Comparison of ENCODE assay signal across 24 mouse cellular contexts in the genomic region with DNA sequence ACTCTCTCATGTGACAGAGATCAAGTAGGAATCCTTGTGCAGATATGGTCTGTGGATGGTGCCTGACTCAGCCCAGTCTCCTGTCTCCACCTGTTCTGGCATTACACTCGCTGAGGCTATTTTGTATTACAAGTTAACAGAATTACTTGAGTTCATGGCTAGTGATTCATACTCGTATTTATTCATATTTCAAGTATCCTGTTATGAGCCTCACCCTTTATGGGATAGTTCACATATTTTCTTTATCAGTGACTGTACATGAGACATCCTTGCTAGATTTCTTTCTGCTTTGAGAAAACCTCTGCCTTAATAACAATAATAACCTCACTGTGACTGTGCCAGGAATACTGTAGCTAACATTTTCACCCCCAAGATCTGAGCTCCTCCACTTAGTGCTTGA.
DNase-seq lines count a peak whose midpoint lies in the region; ATAC-seq and TF ChIP-seq lines count a peak whose summit lies in the region.
"Had no signal": no experiment of that assay in that cellular context is flagged by ENCODE, and none has a peak within 500 bp of the region (broad histone marks: within the 10 kb centered on the region; RNA-seq: fewer than 3 reads in every experiment).

No protein-coding gene starts in this region.

- no peak for TF ChIP-seq POLR2A in embryonic fibroblast, embryonic 13.5 days (IDR thresholded peaks at IDR 0.05; ENCODE audit: low read depth, low read length)

- H3K9ac ChIP-seq in kidney, embryonic 15.5 days = no peak overlapping the region
- no peak overlapping the region for H3K9ac ChIP-seq in midbrain, embryonic 16.5 days (ENCODE audit: low read depth, low read length)
- H3K9ac ChIP-seq: forebrain, embryonic 15.5 days; heart, embryonic 15.5 days; limb, embryonic 12.5 days; liver, embryonic 14.5 days; lung, embryonic 15.5 days; midbrain, embryonic 13.5 days; neural tube, embryonic 15.5 days had no signal

- H3K27me3 ChIP-seq in kidney, embryonic 15.5 days = no peaks in the 10 kb centered on the region
- peaks cover 69% of the 10 kb centered on the region for H3K27me3 ChIP-seq in midbrain, embryonic 10.5 days (ENCODE audit: low read depth, poor library complexity, severe bottlenecking)
- H3K27me3 ChIP-seq in midbrain, embryonic 16.5 days (ENCODE audit: control insufficient read depth, insufficient read depth, low read depth, low read length) = no peaks in the 10 kb centered on the region; the same call in 1 of the 2 replicates
- H3K27me3 ChIP-seq: forebrain, embryonic 15.5 days; heart, embryonic 15.5 days; limb, embryonic 12.5 days; lung, embryonic 15.5 days; neural tube, embryonic 15.5 days had no signal

- H3K27ac ChIP-seq in kidney, embryonic 15.5 days = peak overlapping the region; percentile 5; the same call in 1 of the 2 replicates
- peak overlapping the region; percentile 46; the same call in 1 of the 2 replicates for H3K27ac ChIP-seq in midbrain, embryonic 10.5 days (replicated peaks)
- H3K27ac ChIP-seq in midbrain, embryonic 16.5 days (ENCODE audit: low read length) = no peak overlapping the region
- H3K27ac ChIP-seq in embryonic fibroblast, embryonic 13.5 days (ENCODE audit: insufficient read depth, low read length) = peak overlapping the region; percentile 85; the same call in 1 of the 2 replicates
- H3K27ac ChIP-seq: forebrain, embryonic 15.5 days; heart, embryonic 15.5 days; kidney, postnatal 0 days; left cerebral cortex, adult 2 months; limb, embryonic 12.5 days; liver, embryonic 14.5 days; lung, embryonic 15.5 days; midbrain, embryonic 13.5 days; neural tube, embryonic 15.5 days had no signal

- WGBS in kidney, embryonic 15.5 days = 83% methylated on average over 2 of the region's 2 CpGs
- WGBS in midbrain, embryonic 10.5 days = 89% methylated on average over 2 of the region's 2 CpGs
- 96% methylated on average over 2 of the region's 2 CpGs for WGBS in midbrain, embryonic 16.5 days

- no peaks in the 10 kb centered on the region for H3K36me3 ChIP-seq in kidney, embryonic 15.5 days
- H3K36me3 ChIP-seq in midbrain, embryonic 10.5 days = no peaks in the 10 kb centered on the region
- H3K36me3 ChIP-seq in midbrain, embryonic 16.5 days (ENCODE audit: control insufficient read depth, insufficient read depth, low read length) = no peaks in the 10 kb centered on the region
- H3K36me3 ChIP-seq: forebrain, embryonic 15.5 days; heart, embryonic 15.5 days; limb, embryonic 12.5 days; lung, embryonic 15.5 days; midbrain, embryonic 13.5 days; neural tube, embryonic 15.5 days had no signal

- no peak overlapping the region for H3K4me3 ChIP-seq in kidney, embryonic 15.5 days (replicated peaks)
- H3K4me3 ChIP-seq in midbrain, embryonic 10.5 days = no peak overlapping the region
- no peak overlapping the region for H3K4me3 ChIP-seq in midbrain, embryonic 16.5 days (ENCODE audit: low read depth, low read length)
- H3K4me3 ChIP-seq in embryonic fibroblast, embryonic 13.5 days (ENCODE audit: insufficient read depth, low read length) = no peak overlapping the region
- H3K4me3 ChIP-seq: forebrain, embryonic 15.5 days; heart, embryonic 15.5 days; left cerebral cortex, adult 2 months; limb, embryonic 12.5 days; lung, embryonic 15.5 days; midbrain, embryonic 13.5 days; neural tube, embryonic 15.5 days had no signal

- TF ChIP-seq CTCF in embryonic fibroblast, embryonic 13.5 days (IDR thresholded peaks at IDR 0.05; ENCODE audit: borderline replicate concordance, insufficient read depth, low read length) = no peak

- H3K9me3 ChIP-seq in kidney, embryonic 15.5 days (replicated peaks) = no peaks in the 10 kb centered on the region
- no peaks in the 10 kb centered on the region for H3K9me3 ChIP-seq in midbrain, embryonic 10.5 days (replicated peaks)
- no peaks in the 10 kb centered on the region for H3K9me3 ChIP-seq in midbrain, embryonic 16.5 days (replicated peaks; ENCODE audit: control insufficient read depth, low read length, poor library complexity, severe bottlenecking)
- H3K9me3 ChIP-seq: forebrain, embryonic 15.5 days; heart, embryonic 15.5 days; limb, embryonic 12.5 days; lung, embryonic 15.5 days; megakaryocyte, embryonic 14.5 days; midbrain, embryonic 13.5 days; neural tube, embryonic 15.5 days had no signal

- no peak overlapping the region for H3K4me2 ChIP-seq in kidney, embryonic 15.5 days
- H3K4me2 ChIP-seq in midbrain, embryonic 16.5 days (ENCODE audit: low read length) = no peak overlapping the region
- H3K4me2 ChIP-seq: forebrain, embryonic 15.5 days; heart, embryonic 15.5 days; limb, embryonic 12.5 days; lung, embryonic 15.5 days; midbrain, embryonic 13.5 days; neural tube, embryonic 15.5 days had no signal

- H3K4me1 ChIP-seq in kidney, embryonic 15.5 days = peaks cover 14% of the 10 kb centered on the region
- peaks cover 83% of the 10 kb centered on the region for H3K4me1 ChIP-seq in midbrain, embryonic 10.5 days
- peaks cover 13% of the 10 kb centered on the region for H3K4me1 ChIP-seq in midbrain, embryonic 16.5 days (ENCODE audit: control insufficient read depth, insufficient read depth, low read length)
- peaks cover 10% of the 10 kb centered on the region for H3K4me1 ChIP-seq in embryonic fibroblast, embryonic 13.5 days (ENCODE audit: control insufficient read depth, insufficient read depth, low read length)
- H3K4me1 ChIP-seq: forebrain, embryonic 15.5 days; limb, embryonic 12.5 days; neural tube, embryonic 15.5 days had no signal

- ATAC-seq in kidney, embryonic 15.5 days (replicated peaks; ENCODE audit: low FRiP score) = no peak
- no peak for ATAC-seq in midbrain, embryonic 16.5 days
- ATAC-seq: forebrain, embryonic 15.5 days; midbrain, embryonic 13.5 days had no signal

- no peak for DNase-seq in kidney, postnatal 36 days
- DNase-seq in midbrain, embryonic 10.5 days (ENCODE audit: low spot score) = no peak
- no peak for DNase-seq in thymus, postnatal 10 days (ENCODE audit: low spot score in 2 of 2)
- DNase-seq in layer of hippocampus, adult 8-10 months (ENCODE audit: low spot score in 2 of 2) = no peak
- DNase-seq: cerebellum, adult 11 months; cerebellum, adult 9-10 months; cerebellum, postnatal 36 days; lung, postnatal 4 days; retina, postnatal 1 day; right cerebral cortex, postnatal 14 days; thymus, postnatal 25 days had no signal
